Mouse (Mus musculus) brain, embryonic 14.5 days (tissue): ENCODE results near the gene Dtymk.

ENCODE experiments used
- CTCF ChIP-seq: fragments of 200-500 bp; IDR thresholded peaks from 2 replicates; pipeline ENCODE4 v1.5.1; 2012; ENCODE audit warnings: inconsistent platforms, mild to moderate bottlenecking, moderate library complexity, borderline replicate concordance; ENCODE audit not compliant: insufficient read depth, insufficient read length; ENCODE audit errors: extremely low read depth
- POLR2A ChIP-seq: fragments of 200-500 bp; IDR thresholded peaks from 2 replicates; pipeline ENCODE4 v1.6.1; 2012; ENCODE audit warnings: mild to moderate bottlenecking, inconsistent platforms, borderline replicate concordance; ENCODE audit not compliant: poor library complexity, insufficient read depth, insufficient read length, severe bottlenecking; ENCODE audit errors: extremely low read depth

GRCm38 (mm10) chr1:93811495-93812039 lies 9.8 kb upstream of the Dtymk start:
- TF ChIP-seq CTCF (no peak), POLR2A (no peak)
